Mouse (Mus musculus): ENCODE measurements at regions not wholly inside any gene's neighbourhood (a gene's known extent, or its start where the extent isn't known, plus 50 kb on each side); places are given as distances from the start of the nearest gene placed in this dataset.
A peak's percentile ranks its signal among the peaks of the same experiment; 100 is the strongest.

DNA sequence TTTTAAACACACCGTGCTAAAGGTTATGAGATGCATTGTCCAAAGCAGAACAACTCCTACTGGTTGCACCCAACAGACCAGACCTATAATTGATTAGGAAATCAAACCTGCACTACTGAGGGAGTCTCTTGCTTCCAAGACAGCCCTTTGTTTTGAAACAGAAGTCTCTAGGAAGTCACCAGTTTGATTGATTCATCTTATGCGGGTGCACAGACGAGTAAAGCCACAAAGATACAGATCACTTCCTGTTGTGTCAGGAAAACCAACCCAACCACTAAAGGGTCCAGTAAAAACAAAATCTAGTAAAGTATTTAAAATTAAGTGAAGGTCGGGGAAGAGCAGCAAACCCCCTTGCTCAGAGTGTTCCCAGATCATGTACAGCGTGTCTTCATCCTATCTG lies 58.3 kb upstream of the N6amt1 start:
- no peak for DNase-seq (ENCODE audit: low spot score in 2 of 2)

DNA sequence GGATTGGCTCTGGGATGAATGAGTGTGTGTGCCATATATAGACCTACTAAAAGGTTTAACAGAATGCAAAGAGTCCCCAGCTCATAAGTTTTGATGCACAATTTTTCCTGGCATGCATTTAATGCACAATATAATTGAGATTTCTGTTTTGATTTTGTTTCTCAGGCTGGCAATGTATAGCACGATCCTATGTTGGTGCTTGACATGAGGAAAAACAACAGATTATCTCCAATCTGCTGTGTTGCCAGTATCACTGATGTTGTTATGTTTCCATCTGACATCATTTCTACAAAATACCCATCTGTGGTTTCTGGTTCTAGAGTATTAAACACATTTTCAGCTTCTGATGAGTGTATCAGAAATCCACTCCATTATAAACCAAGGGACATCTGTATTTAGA lies 61.2 kb upstream of the N6amt1 start:
- DNase-seq (ENCODE audit: low spot score in 2 of 2): no peak

DNA sequence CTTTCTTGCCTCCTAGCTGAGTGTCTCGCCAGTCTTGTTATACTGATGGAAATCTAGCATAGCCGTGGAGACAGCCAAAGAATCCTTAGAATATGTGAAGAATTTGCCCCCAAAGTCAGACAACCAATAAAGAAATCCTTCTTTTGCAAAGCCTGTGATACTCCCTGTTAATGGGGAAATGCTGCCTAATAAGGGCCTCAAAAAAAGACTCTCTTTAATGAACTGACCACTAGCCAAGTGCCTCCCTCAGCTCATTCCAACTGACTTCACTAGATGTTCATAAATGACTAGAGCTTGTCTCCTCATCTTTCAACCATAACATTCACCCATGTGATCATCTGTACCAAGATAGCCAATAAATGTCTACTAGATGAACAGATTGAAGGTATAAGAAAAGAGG lies 62.3 kb upstream of the N6amt1 start:
- no peak for DNase-seq (ENCODE audit: low spot score in 2 of 2)

DNA sequence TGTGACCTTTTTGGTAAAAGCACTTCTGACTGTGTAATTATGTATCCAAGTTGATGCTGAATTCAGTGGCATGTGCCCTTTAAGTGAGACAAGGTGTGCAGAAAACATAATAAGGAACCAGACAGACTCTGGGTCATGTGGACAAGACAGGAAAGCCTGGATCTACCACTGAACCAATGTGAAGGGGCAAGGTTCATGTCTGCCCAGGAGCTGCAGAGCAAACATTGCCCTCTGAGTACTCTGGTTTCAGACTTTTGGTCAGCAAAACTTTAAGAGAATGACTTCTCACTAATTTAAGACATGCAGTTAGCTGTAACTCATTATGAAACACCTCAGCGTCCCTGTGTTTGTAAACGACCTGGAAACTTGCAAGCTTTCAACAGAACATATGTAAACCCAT lies 68.3 kb upstream of the N6amt1 start:
- no peak for DNase-seq (ENCODE audit: low spot score in 2 of 2)

DNA sequence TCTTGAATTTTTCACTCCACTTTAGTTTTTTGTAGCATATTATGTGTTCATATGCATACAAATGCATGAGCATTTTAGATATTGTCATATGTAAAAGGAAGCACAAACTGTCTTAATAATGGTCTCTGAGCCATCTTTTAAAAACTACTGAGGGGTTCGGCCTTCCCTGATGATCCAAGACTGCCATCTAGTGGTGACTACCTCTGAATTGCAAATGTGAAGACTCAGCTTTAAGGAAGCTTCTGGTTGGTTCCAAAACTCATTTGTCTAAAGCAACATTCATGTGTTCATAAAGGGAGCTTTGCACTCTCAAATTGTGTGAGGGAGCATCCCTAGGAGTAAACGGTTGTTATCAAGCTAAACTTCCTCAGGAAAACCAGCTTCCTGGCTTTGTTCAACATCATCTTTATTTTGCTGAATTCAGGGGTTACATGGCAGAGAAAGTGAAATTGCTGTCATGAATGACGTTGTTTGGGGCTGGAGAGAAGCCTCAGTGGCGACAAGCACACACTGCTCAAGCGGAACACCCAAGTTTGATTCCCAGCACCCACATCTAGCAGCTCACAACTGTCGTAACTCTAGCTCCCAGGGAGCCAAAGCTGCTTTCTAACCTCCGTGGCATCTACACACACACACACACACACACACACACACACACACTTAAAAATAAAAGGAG lies 69.0 kb upstream of the N6amt1 start:
- no peak for DNase-seq (ENCODE audit: low spot score in 2 of 2)

DNA sequence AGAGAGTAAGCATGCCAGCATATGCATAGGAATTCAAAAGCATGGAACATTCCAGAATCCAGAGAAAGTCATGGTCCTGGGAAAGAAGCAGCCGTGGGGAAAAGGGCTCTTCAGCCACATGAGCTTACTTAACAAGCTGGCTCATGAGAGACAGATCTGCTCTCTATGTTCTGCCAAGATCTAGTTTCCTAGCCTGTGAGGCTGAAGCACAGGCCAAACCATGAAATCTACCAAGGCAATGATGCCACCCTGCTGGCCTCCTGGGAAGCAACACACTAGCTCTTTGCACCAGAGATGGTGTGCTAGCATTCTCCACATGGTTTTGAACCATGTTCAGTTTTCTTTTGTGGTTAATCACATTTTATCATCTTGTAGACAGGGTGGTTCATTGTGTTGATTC lies 75.5 kb upstream of the N6amt1 start:
- no peak for DNase-seq (ENCODE audit: low spot score in 2 of 2)

DNA sequence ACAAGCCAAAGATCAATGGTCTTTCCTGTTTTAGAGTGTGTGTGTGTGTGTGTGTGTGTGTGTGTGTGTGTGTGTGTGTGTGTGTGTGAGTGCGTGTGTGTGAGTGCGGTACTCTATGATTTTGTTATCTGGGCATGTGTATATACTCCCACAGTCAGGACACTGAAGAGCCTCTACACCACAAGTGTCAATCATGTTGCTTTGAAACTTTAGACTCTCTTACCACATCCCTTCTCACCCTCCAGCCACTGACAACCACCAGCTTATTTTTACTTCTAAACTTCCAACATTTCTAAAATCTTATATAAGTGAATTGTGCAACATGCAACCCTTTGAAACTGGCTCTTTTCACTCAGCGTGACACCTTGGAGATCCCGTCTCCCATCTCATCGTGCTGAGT lies 81.6 kb upstream of the N6amt1 start:
- no peak for DNase-seq (ENCODE audit: low spot score in 2 of 2)

DNA sequence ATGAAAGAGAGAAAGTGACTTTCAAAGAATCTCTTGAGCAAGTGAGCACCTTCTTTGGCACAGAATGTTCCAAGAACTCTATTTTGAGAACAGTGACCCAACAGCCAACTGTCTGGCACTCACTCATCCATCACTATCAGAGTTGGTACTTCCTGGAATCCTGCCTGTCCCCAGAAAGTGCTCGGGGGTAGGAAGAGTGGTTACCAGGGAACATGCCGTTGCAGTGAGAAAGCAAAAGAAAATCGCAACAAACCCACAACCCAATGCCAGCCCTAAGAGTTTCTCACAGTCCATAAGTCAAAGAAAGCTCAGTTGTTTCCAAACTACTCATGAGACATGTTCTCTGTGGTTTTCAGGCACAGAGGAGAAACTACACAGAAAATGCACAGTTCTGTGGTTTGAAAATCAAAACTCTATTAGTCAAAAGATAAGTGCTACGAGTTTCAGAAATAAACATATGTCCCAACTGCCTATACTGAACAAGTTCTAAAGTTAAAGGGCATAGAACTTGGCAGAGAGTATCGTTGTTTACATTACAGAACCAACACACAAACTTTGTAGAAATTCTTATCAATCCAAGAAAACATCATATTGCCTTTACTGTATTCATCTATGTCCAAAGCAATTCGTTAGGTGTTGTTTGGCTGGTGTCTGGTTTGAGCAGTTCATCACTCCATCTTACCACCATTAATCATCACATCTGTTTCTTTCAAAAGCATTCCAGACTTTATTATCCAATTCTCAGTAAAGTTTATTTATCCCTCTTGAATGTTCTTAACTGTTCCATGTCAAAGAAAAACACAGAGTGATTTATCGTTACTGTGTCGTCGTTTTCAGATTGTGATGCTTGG lies 85.8 kb upstream of the N6amt1 start:
- no peak for DNase-seq (ENCODE audit: low spot score in 2 of 2)

DNA sequence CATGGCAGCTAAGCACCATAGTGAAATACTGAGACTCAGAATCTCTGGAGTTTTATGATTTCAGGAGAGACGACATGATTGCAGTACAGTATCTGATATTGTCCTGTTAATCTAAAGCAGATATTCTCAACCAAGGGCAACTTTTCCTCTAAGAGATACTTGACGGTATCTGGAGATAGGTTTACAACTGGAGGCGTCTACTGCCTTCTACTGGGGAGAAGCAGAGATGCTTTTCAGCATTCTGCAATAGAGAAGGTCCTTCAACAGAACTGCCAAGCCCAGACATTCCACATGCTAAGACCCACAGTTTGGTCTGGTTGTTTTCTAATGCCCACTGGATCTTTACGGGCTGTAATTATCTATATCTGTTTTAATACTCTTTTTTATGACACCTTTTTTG lies 86.5 kb upstream of the N6amt1 start:
- no peak for DNase-seq (ENCODE audit: low spot score in 2 of 2)

DNA sequence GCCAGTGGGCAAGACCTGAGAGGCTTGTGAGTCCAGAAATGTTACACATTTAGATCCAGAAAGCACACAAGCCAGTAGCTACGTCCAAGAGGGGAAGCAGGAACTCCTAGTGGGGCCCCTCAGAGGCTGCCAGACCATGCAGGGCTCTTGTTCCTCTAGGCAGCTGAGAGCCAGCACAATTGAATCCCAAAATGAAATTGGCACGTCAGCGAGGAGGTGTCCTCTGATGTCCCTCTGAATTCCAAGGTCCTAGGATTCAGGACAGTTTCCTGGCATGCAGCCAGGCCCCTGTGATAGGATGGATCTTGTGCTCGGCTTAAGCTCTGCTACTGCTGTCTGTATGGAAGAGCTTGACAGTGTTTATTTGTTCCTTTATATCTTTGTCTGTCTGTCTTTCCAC lies 90.4 kb upstream of the N6amt1 start:
- no peak for DNase-seq (ENCODE audit: low spot score in 2 of 2)

DNA sequence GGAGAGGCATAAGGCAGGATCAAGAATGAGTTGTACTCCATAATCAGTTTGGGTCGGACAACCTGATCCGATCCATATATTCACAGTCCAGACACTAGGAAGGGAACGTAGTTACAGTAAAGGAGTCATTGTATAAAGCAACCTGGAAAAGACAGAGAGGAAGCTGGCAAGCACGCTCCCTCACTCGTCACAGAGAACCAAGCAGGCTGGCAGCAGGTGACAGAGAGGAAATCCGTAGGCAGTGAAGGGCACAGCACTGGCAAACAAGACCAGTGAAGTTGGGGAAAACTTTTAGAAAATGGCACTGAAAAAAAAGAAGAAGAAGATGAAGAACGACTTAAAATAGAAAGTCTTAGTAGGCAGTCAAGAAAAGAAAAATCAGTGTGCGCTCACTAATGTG lies 90.9 kb upstream of the N6amt1 start:
- no peak for DNase-seq (ENCODE audit: low spot score in 2 of 2)

DNA sequence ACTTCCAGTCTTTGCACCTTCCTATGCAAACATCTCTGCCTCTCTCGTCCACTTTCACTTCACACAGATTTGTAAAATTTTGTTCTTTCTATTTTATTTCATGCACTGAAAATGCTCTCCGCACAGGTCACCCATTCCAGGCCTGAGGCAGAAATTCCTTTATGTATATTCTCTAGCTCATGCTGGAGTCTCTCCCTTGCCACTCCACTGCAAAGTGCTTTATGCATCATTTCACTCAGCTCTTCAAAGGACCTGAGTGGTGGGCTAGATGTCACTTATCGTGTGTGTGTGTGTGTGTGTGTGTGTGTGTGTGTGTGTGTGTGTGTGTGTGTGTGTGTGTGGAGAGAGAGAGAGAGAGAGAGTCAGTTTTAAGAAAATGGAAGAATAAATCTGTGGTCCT lies 91.5 kb upstream of the N6amt1 start:
- no peak for DNase-seq (ENCODE audit: low spot score in 2 of 2)

DNA sequence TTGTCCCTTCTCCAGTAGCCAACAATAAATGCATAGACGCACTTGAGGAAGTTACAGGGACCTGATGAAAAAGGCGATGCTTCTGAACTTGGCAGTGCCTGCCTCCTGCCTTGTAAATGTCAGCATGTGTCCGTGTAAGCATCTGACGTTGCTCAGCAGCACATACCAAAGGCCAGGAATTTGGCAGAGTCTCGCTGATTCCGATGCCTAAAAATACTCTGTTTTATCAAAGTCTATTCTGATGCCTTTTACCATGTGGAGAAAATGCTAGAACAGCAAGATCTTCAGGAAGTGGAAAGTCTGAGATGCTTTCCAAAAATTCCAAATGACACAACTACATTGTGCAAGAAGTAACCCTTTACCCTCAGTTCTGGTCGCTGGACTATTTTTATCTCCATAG lies 92.5 kb upstream of the N6amt1 start:
- no peak for DNase-seq (ENCODE audit: low spot score in 2 of 2)

DNA sequence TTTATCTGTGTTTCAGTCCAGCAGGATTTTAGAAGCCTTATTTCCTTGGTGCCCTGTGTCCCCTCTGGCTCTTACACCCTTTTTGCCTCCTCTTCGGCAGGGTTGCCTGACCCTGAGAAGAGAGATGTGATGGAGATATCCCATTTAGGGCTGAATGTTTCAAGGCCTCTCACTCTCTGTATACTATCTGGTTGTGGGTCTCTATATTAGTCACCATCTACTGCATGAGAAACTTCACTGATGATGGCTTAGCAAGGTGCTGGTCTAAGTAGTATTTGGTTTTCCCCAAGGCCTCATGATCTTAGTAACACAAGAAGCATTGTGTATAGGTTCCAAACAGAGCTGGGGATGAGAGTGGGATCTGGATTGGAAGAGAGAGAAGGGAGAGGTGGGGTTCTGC lies 99.2 kb upstream of the N6amt1 start:
- DNase-seq (ENCODE audit: low spot score in 2 of 2): no peak

DNA sequence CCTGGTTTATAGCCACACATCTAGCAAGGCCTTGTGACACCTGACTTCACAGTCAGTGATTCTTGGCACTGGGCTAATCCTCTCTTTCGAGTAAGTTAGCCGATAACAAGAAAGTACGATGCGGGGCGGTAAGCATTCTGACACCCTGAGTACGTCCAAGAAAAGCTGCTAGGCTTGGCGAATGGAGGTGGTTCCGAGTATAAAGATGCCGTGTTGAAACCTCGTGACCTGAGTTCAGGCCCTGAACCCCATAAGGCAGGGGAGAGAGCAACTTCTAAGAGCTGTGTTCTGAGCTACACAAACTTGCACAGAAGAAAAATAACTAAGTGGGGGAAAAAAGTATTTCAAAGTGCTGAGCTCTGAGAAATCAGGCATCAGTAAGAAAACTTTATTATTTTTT lies 103.5 kb upstream of the N6amt1 start:
- no peak for DNase-seq (ENCODE audit: low spot score in 2 of 2)

DNA sequence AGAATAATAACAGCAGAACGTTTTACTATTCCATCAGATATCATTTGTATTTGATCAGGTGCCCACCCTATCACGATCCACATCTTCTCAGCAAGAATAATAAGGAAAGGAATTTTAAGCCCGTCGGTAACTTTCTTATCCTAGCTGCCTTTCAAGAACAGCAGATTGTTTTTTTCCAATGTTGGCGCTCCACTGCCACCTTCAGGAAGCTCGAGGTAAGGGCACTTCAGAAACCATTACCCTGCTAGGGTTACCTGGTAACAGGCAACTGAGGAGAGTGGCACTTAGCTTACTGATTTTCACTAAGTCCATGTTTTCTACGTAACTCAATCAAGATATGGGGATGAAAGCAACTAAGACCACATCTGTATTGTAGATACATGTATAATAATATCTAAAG lies 104.1 kb upstream of the N6amt1 start:
- DNase-seq (ENCODE audit: low spot score in 2 of 2): peak in 1 of 2 experiments; percentile 19

DNA sequence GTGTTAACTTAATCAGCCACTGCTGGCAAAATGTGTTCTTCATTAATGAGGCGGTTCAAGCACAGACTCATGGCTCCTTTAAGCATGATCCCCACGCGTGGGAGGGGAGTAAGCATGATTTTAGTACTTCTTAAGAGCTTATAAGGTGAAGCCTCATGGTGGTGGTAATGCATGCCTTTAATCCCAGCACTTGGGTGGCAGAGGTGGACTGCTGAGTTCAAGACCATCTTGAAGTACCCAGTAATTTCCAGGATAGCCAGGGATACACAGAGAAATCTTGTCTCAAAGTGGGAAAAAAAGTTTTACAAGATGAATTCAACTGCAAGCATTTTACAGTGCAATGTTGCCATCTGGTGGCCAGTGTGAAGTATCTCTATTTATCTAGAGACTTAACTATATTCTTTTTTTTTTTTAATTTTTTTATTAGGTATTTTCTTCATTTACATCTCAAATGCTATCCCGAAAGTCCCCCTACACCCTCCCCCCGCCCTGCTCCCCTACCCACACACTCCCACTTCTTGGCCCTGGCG lies 105.4 kb upstream of the N6amt1 start:
- DNase-seq (ENCODE audit: low spot score in 2 of 2): no peak

DNA sequence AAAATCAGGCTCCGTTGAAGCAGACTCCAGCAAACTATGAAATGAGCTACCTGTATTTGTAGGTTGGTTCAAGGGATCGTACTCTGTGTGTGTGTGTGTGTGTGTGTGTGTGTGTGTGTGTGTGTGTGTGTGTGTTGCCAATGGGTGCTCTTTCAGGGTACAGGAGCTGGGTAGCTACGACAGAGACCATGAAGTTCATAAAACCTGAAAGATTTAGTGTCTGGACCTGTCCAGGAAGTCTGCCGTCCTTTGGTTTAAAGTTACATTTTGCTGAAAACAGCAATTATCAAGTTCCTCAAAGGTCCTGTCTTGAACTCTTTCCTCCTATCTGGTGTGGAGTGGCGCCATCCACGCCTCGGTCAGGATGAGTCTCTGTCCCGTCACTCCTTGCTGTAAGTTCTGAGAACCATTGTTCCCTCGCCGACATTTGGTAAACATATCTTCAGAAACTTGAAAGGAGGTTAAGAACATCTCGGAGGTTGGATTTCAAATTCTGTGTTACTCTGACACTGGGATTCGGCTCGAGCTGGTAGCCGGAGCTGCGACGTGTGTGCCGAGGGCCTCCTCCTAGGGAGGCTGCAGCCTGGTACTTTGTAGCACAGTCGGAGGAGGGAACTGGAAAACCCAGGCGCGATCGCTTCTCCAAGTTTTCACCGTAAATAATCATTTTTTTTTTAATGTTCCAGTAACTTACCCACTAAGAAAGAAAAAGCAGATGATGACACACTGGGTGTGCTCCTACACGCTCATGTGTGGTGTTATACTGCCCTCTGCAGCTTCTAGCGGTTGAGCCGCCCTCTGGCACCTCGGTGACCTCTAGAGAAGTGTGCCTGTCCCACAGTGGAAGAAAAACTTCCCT lies 107.8 kb upstream of the N6amt1 start:
- DNase-seq (ENCODE audit: low spot score in 2 of 2): peak; percentile 13 to 29

DNA sequence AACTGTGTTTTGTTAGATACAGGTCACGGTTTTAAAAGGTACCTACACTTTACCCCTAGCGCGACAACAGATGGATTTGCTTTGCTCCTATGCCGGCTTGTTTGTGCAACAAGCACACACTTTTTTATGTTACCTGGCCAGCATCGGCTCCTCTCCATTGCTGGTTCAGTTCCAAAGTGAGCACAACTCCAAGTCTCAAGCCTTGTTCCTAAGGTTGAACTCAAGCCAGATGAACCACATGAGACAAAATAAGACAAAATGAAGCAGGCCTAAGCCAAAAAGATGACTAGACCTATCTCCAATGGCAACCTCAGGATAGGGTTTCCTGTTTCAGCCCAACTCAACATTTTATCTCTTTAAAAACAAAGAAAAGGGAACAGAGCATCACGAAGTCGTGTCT lies 108.5 kb upstream of the N6amt1 start:
- DNase-seq (ENCODE audit: low spot score in 2 of 2): no peak

DNA sequence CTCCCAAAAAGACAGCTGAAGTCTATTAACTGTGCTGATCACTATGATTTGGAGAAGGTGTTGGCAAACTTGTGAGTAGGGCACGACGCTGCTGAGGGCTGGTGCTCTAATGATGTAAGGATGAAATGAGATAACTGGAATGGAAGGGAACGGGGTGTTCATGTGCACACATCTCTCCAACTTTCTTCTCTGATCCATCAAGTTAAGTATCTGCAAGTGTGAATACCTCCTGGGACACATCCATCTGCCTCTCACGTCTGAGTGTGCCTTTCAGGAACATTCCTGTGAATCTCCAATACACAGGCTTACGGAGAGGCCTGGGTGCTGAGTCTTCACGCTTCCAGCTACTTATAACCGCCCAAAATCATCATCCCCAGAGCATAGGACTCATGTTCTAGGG lies 112.0 kb upstream of the N6amt1 start:
- DNase-seq (ENCODE audit: low spot score in 2 of 2): no peak

DNA sequence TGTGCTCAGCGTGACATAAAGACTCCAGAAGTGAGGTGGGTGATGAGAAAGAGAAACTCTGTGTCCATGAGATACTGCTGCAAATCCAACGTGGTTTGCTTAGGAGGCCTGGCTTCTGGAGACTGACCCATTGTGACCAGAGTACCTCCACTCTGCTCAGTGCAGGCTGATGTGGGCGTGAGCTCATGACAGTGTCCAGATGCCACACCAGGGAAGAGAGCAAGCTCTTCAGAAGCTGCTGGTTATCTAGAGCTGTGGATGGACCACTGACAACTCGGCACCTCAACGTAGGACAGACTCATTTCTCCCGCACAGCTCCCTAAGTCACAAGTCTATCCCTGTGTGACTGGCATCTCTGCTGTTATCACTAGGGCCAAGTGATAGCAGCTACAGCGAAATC lies 114.9 kb upstream of the N6amt1 start:
- no peak for DNase-seq (ENCODE audit: low spot score in 2 of 2)

DNA sequence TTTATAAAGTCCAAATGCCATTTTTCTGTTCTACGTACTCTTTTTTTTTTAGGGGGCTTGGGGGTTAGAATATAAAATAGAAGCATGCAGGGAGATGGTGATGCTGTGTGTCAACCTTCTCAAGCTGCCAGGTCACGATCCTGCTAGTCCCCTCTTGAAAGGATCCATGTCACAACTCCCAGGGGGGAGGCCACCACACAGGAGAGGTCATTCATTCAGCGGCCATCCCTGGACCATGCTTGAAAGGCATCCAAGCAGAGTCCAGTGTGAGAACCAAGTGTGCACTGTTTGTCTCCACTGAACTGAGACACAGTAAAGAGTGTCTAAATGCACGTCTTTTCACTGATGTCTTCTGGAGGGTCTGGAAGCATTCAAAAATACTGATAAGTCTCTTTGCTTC lies 119.8 kb upstream of the N6amt1 start:
- no peak for DNase-seq (ENCODE audit: low spot score in 2 of 2)

Data from frontal cortex, postnatal 14 days (tissue).